Mouse (Mus musculus) cerebellum, postnatal 36 days (tissue): ENCODE data around the gene Atxn3.
A peak's percentile ranks its signal among the peaks of the same experiment; 100 is the strongest.
"Not testable (repeated sequence)": the region's sequence is repeated elsewhere in the genome, so short reads cannot be mapped to it uniquely, and the experiment has no call there.

Source experiments
- DNase-seq, 2 experiments: peaks; one replicate each; pipeline ENCODE4 v3.0.0; 2021 to 2022; ENCODE audit warnings: mixed read lengths in 2 of 2

Gene Atxn3

GRCm38 (mm10) chr12:101958556-101958955 is 510 bp upstream of the Atxn3 start:
- DNase-seq: no peak

DNA sequence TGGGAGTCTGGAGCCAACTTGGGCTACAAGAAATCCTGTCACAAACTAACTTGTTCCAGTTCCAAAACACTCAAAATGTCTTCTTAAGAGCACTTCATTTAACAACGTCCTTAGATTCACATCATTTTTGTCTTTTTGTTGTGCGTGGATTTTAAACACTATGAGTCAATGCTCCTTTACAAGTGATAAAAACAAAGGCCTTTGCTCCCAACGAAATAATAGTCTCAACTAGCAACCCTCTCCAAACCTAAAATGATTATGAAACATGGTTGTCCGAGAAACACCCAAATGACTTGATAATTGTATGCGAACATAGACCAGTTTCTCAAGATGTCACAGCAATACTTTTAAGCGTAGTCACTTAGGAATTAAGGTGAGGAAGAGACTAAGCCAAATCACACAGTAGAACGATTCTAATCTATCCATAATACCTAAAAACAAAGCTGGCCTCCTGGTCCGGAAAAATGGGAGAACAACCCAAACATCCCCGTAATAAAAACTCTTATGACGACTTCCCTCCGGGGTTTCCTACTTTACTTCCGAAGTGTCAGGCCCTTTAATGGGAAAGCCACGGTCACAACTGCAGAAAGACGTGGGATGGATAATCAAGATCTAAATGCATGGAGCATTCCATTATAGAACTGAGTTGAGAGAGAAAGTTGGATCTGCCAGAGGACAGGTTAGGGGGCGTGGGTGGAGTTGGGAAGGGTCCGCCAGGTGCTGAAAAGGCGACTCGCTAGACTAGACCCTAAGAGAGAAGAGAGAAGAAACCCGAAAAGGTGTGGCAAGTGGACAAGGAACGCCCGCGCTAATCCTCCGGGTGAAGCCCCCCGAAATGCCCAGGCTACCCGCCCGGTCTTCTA is 736 bp downstream of the Atxn3 start:
- no peak for DNase-seq

DNA sequence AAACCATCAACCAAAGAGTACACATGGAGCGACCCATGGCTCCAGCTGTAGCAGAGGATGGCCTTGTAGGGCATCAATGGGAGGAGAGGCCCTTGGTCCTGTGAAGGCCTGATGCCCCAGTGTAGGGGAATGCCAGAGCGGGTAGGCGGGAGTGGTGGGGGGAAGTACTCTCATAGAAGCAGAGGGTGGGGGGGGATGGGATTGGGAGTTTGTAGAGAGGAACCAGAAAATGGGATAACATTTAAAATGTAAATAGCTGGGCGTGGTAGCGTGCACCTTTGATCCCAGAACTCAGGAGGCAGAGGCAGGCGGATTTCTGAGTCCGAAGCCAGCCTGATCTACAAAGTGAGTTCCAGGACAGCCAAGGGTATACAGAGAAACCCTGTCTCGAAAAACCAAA is 2.2 kb downstream of the Atxn3 start:
- DNase-seq: not testable (repeated sequence)

DNA sequence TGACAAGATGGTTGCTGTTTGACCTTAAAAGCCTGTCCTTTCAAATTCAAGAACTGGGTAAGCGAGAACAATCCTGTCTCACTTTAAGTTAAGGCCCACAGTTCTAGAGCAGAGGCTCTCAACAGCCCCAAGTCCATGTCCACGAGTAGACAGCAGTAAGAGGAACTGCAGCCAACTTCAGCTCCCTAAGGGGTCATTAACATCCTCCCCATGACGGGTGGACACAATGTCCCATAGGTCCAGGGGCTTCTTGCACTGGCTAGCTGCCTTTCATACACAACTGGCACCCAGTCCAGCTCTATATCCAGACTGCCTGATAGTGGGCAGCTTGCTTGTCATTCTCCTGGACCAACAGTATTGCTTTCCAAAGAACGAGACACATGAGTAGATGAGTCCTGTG is 9.2 kb downstream of the Atxn3 start:
- DNase-seq: no peak

GRCm38 (mm10) chr12:101947986-101948385 is 10.1 kb downstream of the Atxn3 start:
- DNase-seq: no peak

DNA sequence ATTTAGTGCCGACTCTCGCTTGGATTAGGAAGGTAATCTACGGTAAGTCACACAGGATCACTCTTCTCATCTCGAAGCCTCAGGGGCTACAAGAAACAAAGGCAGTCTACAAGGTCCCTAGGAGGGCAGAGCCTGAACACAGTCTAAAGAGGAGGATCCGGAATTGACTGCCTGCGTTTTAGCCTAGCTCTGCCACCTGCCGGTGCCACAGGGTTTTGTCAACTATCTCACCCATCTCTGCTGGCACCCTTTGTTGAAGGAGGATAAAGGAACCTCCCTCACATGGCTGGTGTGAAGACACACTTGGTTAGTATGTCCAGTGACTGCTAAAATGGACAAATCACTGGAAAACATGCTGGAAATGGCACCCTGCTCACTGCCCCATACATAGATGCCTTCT is 20.5 kb downstream of the Atxn3 start:
- no peak for DNase-seq

GRCm38 (mm10) chr12:101935223-101935622 is 22.8 kb downstream of the Atxn3 start:
- DNase-seq: no peak

- no peak for DNase-seq
These were observed 29.6 kb downstream of the Atxn3 start for GRCm38 (mm10) chr12:101928423-101928822.

DNA sequence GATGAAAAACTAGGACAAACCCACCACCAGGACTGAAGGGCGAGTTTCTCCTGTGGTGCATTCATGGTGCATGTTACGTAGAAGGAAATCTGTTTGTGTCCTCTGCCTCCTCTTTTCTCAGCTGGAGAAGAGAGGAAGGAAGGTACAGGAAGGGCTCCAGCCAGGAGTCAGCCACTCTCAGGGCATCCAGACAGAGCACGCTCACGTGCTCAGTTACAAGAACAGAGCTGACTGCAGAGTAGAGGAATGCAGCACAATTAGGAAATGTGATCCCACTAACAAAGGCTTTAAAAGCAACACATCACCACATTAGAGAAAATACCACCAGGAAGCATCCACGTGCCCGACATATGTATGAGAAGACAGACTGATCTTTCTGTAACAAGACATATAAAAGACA is 35.7 kb downstream of the Atxn3 start:
- DNase-seq: no peak

GRCm38 (mm10) chr12:101919847-101920246 is 38.2 kb downstream of the Atxn3 start:
- no peak for DNase-seq

GRCm38 (mm10) chr12:101917165-101917564 is 40.9 kb downstream of the Atxn3 start:
- DNase-seq: no peak

- DNase-seq: peak; percentile 93
These were observed 45.2 kb downstream of the Atxn3 start, which contains the start of gene Trip11 for GRCm38 (mm10) chr12:101912626-101913490. Gene Trip11 (minus strand): TSS chr12:101913267.

- DNase-seq: no peak
These were observed 46.7 kb downstream of the Atxn3 start for GRCm38 (mm10) chr12:101911346-101911745.

DNA sequence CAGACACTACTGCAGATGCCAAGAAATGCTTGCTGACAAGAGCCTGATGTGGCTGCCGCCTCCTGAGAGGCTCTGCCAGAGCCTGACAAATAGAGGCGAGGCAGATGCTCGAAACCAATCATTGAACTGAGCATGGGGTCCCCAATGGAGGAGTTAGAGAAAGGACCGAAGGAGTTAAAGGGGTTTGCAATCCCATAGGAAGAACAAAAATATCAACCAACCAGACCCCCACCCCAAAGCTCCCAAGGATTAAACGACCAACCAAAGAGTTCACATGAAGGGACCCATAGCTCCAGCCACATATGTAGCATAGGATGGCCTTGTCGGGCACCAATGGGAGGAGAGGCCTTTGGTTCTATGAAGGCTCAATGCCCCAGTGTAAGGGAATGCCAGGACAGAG is 47.7 kb downstream of the Atxn3 start:
- no peak for DNase-seq

GRCm38 (mm10) chr12:101905817-101906216 is 52.2 kb downstream of the Atxn3 start:
- no peak for DNase-seq

- DNase-seq: no peak
These were observed 53.1 kb downstream of the Atxn3 start for GRCm38 (mm10) chr12:101904906-101905305.

DNA sequence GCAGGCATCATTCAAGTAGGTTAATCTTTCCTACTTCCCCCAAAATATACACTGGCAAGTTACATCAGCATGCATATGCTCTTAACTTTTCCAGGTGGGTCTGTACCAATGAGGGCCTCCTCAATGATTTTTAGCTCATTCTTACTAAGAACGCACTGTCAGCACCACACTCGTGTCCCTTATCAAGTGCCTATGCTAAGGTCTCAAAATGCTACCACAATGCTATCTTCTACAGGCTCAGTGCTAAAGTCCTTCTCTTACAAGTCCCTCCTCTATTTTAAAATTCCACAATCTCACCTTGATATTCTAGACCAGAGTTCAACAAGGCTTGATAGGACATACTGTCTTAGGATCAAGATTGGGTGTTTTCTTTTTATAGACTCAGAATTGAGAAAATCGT is 53.9 kb downstream of the Atxn3 start:
- no peak for DNase-seq

DNA sequence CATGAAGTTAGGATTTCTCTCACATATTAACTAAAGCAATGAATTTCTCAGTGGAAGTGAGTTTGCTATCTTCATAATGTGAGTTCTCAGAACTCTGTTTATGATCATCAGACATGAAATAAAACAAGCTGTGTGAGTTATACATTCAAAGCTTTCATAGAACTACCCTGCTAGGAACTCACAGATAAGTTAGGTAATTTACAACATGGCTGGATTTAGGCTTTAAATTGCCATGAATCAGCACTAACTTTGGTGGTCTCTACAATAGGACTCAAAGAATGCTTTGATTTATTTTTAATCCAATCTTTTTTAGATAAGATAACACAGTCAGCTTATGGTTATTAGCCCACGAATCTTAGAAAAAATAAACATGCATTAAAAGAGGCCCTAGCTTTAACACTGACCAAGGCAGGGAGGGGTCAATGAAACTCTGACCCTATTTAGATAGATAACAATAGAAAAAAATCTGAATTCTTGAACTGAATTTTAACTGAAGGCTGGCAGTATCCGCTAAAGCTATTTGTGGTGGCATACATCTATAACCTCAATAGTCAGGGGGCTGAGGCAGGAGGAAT is 58.3 kb downstream of the Atxn3 start:
- DNase-seq: no peak

- DNase-seq: no peak
These were observed 59.1 kb downstream of the Atxn3 start for GRCm38 (mm10) chr12:101898966-101899365.

DNA sequence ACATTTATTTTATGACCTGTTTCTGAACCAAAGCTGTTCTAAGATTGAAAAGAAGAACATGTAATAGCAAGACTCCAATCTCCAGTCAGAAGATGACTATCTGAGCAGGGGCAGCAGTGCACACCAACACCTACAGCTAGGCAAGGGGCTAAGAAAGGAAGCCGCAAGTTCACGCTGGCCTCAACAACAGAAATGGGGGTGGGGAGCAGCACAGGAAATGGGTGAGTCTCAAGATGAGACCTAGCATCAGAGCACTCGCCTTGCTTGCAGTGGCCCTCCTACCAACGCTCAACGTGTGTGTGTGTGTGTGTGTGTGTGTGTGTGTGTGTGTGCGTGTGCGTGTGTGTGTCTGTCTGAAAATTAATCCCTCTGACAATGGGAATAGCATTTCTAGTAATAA is 60.9 kb downstream of the Atxn3 start:
- no peak for DNase-seq

GRCm38 (mm10) chr12:101893296-101893695 is 64.8 kb downstream of the Atxn3 start:
- no peak for DNase-seq

DNA sequence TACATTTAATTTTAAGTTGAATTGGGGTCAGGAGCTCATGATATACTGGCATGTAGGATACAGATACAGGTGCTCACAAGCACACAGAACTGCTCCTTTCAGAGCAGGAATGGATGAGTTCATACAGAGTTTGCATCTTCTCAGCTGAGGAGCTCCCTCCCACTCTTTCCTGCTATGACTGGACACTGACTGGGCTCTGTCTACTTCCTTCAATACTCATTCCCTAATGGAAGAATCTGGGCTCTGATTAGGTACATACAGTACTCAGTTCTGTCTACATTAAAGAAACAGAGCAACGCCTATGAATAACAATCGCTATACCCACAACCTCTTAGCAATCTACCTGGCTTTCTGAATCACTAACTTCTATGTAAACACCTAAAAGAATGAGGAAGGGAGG is 65.2 kb downstream of the Atxn3 start:
- DNase-seq: no peak

GRCm38 (mm10) chr12:101891066-101891465 is 67.0 kb downstream of the Atxn3 start:
- DNase-seq: no peak
